Mouse (Mus musculus) spleen, postnatal 14 days (tissue): ENCODE measurements at regions not wholly inside any gene's neighbourhood (a gene's known extent, or its start where the extent isn't known, plus 50 kb on each side); places are given as distances from the start of the nearest gene placed in this dataset.

Experiments
- DNase-seq, 2 experiments: peaks; one replicate each; pipeline ENCODE4 v3.0.0; 2021 to 2022; ENCODE audit warnings: low spot score in 2 of 2

DNA sequence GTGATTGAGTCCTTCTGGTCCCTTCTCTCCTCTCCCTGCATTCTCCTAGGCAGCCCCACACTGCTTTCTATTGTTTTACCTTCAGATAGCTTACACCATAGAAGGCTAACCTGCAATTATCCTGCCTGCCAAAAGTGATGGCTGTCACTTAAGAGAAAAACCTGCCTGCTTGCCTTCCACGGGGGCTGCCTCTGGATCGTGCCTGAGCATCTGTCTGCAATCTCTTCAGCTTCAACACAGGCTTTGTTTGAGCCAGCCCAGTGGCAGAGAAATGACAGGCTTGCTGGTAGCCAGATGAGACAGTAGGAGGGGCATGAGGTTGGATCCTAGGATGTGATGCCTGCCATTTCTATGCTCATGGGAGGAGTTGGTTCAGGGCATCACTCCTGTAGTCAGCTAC lies 345.2 kb upstream of the Tshz3 start:
- DNase-seq, result no peak

DNA sequence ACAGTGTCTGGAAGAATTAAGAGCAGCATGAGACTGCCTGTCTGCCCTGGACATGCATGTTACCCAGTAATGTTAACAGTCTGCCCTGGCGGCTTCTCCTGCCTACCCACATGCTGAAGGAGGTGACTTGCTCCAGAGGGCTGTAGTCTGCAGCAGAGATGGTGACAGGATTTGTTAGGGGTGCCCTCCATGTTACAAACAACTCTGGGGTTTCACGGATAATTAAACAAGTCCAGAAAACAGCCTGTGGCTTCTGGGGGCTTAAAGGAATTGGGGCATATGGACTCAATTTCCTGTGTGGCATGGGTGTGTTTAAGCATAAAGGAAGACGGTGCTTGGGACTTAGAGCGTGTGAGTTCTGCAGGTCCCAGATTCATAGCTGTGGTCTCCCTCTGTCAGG lies 347.3 kb upstream of the Tshz3 start:
- DNase-seq, result no peak

DNA sequence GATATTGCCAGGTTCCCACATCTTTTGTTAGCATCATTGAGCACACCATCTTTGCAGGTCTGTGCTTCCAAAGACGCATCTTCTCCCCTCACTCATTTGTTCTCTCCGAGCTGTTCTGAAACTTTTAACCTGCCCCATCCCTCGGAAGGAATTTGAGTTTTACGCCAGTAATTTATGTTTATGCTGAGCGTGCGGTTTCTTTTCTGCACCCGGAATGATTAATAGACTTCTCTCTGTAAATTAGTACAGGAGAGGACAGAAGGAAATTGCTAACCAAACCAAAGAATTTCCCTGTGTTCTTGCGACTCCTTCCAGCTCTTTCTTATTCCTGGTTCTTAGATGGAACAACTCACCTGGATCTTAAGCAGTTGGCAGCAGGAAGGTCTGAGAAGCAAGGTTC lies 349.7 kb upstream of the Tshz3 start:
- no peak for DNase-seq

DNA sequence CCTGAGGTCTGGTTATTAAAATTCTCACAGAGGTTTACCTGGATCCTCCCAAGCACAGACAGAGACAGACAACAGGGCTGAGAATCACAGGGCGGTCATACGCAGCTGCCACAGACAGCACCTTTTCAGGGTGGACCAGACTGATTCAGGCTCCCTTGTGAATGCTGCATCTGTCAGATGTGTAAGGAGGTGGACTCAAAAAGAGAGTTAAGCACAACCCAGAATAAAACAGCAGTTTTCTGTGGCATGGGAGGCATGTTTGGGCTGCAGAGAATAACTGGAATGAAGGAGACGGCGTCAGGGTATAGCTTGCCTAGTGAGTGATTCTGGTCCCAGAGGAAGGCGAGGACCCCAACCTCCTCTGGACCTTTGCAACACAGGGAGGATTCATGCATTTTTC lies 363.1 kb upstream of the Tshz3 start:
- no peak for DNase-seq

DNA sequence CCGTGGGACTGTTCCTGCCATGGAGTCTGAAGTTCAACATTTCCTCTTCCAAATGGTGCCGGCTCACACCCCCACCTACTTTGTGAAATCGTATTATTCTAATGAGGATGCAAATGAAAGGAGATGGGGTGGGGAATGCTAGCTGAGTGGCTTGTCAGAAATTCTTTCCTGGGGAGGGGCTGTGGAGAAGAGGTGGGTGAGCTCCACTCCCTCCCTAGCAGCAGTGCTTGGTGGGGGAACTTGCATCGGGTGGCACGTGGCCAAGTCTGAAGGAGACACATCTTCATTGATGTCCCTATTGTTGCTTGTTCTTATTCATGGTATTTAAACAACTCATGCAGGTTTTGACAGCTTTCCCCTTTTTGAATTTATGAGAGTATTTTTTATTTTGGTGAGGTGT lies 363.8 kb upstream of the Tshz3 start:
- DNase-seq, result no peak

DNA sequence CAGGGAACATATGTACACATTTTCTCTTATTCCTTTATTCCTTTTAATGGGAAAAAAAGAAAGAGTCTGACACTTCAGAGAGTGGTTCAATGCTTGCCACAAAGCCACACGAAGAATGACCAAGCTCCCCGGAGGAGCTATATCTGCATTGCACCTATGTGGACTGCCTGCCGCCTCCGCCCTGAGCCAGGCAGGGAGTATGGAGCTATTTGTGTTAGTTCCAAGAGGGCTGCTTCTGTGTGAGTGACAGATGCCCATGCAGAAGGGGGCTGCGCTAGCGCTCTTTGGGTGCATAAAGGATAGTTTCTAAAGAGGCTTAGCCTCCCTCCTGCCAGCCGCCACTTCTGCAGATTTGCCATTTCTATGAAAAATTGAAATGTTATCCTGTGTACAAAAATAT lies 365.3 kb upstream of the Tshz3 start:
- no peak for DNase-seq

DNA sequence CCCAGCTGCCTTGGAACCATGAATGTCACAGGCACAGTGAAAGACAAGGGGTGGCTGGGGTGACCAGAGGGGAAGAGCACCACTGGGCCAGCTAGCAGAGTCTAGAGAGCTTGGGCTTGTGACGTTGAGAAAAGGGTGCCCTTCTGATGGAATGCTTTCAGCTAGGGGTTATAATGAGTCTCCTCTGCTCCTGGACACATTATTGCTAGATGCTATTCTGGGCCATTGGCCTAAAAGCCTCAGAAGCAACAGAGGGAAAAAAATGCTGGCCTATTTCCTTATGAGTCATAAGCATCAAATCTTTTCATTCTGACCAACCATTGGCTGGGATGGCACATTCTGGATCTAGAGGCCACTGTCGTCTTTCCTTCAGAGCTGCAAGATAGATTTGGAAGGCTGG lies 369.8 kb upstream of the Tshz3 start:
- no peak for DNase-seq

DNA sequence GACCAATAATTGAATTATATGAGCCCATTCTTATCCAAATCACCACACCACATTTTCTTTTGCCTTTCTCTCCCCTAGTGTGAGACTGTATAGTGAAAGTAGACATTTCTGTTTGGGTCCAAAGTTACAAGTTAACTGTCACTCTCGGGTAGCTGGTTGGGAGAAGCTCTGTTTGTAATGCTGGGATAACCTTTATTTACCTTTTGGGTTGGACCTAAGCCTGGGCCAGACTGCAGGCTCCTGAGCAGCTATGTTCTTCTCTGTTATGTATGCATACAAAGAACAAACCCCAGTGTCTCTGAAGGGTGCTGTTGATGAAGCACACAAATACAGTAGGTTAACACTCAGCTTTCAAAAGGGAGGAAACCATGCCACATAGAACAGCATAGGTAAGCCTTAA lies 373.9 kb upstream of the Tshz3 start:
- DNase-seq, result no peak

DNA sequence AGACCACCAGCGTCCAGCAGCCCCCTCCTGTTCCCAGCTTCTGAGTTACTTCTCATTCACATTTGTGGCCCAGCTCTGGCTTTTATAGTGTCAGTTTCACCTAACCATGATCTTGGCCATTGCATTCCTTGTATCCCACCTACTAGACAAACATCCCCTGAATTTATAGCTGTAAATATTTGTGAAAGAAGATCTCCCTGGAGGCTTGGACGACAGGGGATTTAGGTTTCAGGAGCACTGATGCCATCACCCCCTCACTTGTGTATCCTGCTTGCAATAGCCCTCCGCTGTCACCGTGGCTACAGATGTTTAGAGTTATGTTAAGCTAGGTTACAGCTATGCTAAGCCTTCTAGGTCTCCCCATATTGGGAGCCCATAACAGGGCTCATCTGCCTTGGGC lies 375.7 kb upstream of the Tshz3 start:
- no peak for DNase-seq

DNA sequence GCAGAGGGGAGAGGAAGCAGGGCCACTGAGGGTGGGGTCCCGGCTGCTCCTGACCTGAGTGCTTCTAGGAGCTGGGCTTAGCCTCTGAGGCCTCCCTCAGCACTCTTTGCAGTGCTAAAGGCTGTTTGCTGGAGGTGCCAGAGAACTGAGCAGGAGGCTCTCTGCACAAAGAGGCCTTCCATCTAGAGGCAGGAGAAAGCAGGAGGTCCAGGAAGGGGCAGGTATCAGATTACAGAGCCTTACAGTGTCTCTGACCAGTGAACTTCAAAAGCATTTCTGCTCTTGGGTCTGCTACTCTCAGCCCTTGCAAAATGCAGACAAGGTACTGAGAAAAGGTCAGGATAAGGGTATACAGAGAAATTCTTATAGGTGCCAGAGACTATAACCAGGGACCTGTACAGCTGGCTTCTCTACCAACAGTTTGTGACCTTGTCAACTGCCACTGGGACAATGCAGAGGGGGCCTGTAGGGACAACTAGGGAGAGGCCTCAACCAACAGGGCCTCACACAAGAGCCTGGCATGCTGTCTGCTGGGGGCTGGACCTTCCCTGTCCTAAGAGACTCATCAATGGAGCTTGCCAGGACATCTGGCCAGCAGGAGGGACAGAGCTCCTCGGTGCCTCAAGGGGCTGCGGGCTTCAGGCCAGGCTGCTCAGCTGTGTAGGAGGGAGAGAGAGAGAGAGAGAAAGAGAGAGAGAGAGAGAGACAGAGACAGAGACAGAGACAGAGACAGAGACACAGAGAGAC lies 380.3 kb upstream of the Tshz3 start:
- no peak for DNase-seq

DNA sequence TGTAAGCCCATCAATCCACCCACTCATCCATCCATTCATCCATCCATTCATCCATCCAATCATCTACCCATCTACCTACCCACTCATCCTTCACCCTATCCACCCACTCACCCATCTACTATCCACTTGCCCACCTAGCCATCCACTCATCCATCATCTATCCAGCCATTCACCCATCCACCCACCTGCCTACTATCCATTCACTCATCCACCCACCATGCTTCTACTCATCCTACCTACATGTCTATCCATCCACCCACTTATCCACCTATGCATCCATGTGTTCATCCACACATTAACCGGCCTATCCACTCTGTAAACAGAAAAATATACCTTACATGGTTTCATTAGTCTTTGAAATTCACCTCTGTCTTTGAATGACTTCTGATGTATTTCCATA lies 384.2 kb upstream of the Tshz3 start:
- DNase-seq, result no peak

DNA sequence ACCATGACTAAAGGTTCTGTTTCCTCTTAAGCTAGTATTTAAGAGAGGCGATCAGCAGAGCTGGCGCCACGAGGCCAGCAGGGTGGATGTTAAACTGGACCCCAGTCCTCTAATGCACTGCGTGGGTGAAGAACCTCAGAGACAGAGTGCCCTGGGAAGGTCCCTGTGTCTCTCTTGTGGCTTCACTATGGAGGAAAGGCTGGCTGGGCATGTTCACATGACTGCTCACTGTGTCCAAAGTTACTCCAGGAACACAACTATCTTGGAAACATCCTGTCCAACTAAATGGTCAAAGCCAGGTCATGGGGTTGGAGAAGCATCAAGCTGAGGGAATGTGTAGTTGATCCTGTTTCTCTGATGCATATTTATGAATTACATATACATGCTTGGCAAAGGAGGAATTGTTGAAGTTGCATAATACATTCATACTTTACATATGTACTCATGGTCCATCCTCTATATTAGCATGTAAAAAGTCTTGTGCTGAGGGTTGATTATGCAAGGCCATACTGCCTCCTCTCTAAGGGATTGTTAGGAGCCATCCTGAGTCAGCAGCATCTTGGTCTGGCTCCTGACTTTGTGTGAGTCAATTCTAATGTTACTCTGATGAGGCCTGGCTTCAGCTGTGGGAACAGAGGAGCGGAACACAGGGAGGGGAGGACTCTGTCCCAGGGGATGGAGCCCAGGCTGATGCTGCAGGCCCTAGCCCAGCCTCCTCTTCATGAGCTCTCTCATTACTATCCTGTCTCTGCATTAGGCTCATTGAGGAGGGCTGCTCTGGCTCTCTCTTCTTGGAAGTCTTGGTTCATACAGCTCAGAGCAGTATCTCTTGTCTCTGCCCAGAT lies 387.9 kb upstream of the Tshz3 start:
- DNase-seq, result no peak

DNA sequence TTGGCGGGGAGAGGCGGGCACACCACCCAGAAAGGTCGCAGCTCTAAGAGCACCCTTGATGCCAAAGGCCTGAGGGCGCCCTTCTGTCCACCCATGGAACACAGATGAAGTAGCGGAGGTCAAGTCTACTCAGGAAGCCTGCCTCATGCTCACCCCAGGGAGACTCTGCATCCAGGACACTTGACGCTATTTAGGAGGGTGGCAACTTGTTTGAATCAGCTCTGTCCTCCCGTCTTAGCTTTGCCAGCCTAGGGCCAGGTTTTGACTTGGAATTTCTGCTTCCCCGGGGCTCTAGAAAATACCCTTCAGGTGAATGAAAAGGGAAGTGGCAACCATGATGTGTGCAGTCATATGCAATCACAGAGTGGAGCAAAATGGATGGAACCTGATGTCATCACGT lies 389.2 kb upstream of the Tshz3 start:
- no peak for DNase-seq

DNA sequence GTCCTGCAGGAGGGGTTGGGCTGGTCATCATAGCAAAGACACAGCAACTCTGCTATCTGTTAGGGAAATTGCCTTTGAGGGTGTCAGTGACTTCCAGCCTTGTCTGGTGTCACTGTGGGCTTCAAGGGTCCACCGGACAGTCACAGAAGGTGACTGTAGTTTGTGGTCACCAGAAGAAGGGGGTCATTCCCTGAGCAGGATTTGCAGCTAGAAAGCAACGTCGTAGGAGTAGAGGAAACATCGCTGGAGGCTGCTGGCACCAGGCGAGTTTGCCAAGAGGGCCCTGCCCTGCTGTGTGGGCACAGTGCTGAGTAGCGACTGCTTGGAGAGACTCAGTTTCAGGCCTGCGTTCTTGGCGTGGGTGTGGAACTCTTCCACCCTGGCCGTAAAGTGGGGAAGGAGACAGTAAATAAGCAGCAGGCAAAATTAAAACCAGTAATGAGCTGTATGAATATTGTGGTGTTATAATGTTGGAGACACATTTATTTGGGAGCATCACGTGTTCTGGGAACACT lies 389.8 kb upstream of the Tshz3 start:
- no peak for DNase-seq

DNA sequence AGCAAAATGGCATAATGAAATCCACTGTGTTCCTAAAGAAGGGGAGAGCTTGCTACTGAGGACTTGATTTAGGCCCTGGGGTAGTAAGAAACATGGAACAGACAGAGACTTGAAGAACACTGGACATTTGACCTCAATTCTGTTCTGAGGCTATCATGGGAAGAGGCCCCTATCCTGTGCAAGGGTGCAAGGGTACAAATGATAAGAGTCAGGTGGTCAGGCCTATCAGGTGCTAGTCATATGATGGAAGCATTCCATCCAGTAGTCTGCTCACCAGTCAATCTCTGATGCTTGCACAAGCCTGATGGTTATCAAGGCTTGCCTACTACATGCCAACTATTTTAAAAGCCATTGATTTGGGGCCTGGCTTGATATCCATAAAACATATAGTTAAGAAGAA lies 420.6 kb upstream of the Tshz3 start:
- DNase-seq, result no peak

DNA sequence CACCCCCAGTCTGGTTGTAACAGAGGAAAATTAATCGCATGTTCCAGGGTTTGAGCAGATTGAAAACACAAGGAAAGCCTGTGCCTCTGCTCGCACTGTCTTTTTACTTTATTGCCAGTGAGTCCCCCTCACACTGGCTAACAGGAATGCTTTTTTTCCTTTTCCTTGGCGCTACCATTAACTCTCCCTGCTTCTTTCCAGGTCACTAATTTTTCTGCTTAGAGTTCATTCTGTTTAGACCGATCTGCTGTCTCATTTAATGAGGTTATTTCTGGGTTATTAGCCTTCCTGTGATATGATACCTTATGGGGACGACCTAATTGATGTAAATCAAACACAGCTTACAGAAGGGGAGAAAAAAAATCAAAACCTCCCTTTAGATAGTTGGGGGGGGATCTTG lies 429.0 kb upstream of the Tshz3 start:
- DNase-seq, result no peak

DNA sequence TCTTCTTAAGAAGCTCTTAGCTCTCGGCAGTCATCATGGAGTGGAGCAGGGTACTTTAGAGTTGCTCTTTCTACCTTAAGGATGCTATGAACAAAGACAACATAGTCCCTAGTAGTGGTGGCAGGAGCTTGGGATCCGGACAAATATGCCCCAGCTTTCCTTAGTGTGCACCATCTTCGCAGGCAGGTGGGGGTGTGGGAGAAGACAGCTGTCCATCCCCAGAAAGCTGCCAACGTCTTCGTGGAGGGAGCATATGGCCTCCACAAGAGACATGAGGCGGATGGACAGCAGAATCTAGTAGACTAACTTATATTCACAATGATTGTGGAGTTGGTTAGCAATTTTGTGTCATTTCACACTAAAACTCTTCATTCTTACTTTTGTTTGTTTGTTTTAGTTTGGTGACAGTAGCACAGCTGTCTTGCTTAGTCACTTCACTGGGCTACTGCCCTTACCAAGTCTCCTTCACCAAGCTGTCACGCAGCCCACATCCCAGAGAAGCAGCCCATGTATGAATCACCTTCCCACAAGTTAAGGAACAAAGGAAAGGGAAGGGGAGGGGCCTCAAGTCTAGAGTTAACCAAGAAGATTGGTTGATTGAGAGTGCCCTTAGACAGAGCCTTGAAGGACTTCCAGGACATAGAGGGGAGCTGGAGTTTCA lies 432.6 kb upstream of the Tshz3 start:
- no peak for DNase-seq

DNA sequence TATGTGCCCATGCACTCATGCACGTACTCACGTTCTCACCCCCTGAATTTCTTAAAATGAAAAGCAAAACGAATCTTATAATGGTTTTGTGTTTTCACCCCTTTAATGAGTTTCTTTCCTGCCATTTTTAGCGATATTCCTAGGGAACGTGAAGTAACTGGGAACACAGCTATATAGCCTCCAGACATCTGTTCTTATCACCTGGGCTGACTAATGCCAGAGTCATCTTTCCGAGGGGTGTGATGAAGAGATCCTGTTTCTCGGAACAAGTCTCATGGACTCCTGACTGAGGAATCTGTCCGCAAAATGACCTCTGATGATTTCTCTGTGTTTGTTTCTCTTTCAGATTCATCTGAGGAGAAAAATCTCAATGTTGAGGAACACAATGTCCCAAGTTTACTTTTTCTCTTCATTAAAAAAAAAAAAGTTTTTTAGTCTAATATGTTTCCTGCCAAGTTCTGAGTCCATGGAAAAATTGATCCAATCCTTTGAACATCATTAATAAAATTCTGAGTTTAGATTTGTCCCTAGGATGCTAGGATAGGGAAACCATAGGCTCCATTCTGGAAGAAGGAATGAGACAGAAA lies 435.7 kb upstream of the Tshz3 start:
- no peak for DNase-seq

DNA sequence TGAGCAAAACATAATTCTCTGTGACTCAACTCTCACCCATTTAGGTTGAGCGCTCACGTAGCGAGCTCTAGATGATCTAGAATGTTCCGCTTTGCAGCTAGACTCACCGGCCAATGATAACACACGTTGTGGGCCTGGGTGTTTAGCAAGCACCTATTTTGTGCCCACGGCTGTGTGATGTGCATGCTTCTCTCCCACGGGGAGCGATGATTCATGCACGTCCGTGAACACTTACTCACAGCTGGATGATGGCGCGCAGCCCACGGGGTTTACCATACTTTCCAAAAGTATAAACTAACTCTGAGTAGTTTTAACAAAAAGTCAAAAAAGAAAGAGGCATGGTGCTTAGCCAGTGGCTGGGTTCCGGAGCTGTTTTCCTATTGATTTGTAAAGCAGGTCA lies 440.8 kb upstream of the Tshz3 start:
- DNase-seq, result no peak

DNA sequence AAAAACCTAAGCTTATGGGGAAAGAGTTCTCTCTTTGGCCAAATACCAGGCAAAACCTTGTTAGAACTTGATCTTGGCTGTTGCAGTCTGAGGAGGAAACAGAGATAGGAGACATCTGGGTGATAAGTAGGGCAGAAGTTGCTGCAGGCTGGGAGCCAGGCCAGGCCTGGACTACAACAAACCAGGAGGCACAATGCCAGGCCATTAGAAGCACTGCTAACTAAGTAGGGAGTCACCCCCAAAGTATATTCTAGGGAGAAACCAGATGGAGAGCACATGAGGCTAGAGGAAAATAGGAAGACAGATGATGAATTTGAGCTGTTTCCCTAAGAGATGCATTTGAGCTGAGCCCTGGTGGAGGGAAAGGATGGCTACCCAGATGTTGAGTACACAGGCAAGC lies 444.6 kb upstream of the Zfp507 start:
- no peak for DNase-seq

DNA sequence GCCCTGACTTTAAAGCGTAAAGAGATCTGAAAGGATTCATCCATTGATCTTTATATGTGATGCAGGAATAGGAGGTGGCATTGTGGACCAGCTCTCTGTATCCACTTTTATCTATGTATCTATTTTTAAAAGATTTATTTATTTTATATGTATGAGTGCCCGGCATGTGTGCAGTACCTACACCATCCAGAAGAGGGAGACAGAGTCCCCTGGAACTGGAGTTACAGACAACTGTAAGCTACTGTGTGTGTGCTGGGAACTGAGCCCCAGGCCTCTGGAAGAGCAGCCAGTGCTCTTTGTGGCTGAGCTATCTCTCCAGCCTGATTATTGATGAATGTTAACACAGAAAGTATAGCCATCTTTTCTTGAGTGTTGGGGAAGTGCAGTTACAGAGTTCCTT lies 433.9 kb upstream of the Zfp507 start:
- DNase-seq, result no peak

DNA sequence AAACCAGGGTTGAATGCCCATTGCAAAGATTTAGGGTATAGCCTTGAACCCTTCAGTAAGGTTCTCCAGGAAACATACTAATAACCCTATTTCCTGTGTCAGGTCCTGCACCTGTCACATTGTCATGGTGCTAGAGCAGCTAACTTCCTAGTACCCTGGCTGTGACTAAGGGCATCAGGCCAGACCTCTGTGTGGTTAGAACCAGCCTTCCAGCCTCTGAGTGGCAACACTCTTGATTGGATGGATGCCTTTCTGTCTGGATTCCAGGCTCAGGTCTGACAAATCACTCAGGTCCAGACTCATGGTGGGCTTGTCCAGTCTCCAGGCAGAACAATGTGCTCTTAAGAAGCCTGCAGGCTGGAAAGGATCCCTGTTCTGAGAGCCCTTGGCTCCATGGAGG lies 426.2 kb upstream of the Zfp507 start:
- DNase-seq, result no peak
